Mouse (Mus musculus) layer of hippocampus, adult 11-12 months (tissue): ENCODE measurements around the gene Slc2a9.

Source experiments
- DNase-seq: peaks from one replicate; pipeline ENCODE4 v3.0.0; 2022; ENCODE audit warnings: low spot score

Gene Slc2a9

DNA sequence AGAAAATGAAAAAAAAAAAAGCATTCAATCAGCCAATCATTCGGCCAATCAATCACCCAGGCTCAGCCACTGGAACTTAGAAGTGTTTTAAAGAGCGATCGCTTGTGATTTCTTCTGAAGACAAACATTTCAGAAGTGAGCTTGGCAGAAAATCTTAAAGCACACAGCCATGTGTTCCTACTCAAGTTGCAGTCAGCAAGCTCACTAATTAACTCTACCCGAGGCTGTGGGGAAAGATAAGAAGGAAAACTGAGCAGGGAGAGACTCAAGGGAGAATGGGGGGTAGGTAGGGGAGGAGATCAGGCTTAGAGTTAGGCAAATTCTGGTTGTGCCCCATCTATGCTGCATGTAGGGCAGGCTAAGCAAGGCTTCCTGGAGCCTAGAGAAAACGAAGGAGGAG, 130.6 kb downstream of the Slc2a9 start:
- DNase-seq, result no peak

DNA sequence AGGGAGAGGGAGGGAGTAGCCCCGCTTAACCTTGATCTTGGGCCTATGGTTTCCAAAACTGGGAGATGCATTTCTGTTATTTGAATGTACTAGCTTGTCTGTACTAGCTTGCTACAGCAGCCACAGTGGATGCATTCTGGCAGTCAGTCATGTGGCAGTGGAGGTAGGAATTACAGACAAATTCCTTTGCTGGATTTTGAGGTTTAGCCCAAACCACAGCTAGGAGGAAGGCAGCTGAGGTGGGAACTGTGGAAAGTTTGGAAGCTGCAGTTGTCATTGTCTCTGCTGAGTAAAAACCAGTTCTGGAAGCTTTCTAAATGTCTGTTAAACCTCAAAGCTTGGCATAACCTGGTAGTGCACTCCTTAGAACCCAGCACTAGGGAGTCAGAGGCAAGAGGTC, 131.6 kb downstream of the Slc2a9 start:
- no peak for DNase-seq

DNA sequence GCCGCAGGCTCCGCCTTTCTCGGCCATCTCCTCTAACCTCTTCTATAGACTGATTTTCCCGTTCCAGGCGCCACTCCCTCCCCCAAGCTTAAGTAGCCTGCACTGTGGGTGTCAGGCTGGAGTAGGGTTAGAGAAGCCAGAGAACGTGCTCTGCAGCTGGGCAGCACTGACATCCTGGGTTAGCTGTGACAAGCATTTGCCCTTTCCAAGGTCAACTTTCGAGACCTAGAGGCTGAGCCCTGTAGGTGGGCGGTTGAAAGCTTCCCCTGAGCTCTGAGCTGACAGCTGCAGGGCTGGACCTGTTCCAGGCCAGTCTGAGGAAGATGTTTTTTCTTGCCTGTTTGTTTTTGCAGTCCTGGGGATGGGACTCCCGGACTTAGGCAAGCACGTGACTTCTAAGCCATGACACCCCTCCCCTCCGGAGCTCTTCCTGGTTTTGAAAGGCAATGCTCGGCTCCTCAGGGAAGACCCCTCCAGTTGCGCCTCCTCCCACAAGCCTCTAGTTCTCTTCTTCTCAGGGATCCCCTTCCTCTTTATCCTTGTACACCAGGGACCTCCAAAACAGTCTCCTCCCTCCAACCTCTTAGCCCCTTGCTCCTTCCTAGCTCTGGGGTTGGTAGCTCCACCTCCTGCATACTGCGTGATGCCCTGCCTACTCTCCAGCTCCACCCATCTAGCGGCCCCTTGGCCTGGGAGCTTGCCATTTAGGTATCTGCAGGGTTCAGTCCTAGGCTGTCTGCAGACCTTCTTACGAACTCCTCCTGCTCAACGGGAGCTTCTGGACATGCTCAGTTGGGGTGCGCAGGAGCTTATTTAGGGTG, 136.1 kb downstream of the Slc2a9 start:
- no peak for DNase-seq

DNA sequence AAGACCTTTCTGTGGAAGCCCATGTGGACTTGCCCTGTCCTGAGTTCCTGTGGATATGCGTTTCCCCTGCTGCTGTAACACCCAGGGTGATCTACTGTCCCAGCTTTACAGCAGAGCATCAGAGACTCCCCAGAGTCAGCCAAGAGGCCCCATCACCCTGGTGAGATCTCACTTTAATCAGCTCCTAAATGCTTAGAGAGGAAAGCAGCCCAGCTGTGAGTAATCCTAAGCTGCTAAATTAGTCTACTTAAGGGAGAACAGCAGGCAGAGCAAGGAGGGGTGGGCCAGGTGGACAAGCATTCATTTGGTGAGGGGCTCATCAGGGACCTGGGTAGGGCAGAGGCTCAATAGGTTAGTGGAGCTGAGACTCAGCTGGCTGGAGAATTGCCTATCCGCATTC, 137.4 kb downstream of the Slc2a9 start:
- no peak for DNase-seq

DNA sequence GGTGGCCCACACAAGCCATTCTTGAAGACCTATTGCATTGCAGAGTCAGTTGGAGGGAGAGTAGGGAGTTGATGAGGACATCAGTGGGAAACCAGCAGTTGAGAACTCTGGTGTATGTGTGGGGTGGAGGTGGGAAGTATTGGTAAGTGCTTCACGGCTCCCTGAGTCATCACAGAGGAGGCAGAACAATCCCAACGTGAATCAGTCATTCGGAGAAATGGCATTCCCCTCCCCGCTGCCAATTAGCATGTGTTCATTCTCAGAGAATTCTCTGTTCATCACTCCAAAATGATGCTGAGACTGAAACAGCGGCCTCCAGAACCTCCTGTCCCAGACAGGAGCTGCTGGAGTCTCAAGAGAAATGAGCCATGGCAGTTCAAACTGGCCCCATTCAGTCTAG, 138.5 kb downstream of the Slc2a9 start:
- DNase-seq, result peak; percentile 53

DNA sequence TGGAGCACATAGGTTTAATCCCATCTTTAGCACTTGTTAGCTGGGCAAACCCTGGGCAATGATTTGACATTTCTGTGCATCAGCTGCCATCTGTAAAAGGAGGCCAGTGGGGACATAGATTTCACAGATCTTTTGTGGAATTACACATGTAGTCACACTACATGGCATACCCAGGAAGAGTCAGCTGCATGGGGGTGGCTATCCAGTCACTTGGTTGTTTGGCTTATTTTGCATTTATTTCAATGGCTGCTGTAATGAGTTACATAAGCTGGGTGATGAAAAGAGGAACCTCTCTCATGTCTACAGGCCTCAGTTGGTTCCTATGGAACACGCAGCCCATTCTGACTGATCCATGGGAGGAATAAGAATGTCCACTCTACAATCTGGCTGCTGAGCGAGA, 143.2 kb downstream of the Slc2a9 start:
- no peak for DNase-seq

DNA sequence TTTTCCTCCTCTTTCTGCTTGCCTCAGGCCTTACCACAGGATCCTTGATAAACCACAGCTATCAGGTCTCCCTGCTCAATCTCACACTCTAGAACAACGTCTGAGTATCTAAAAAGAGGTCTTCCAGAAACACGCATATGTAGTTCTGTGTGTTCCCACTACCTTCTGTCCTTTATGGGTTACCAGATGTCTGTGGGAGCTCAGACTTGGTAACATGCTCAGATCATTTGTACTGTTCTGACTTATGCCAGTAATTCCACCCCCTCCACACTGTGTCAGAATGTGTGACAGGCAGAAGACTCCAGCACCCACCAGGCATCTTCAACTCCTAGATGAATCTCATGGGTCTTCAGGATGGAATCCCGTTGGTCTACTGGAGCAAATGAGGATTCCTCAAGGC, 146.0 kb downstream of the Slc2a9 start:
- DNase-seq, result peak; percentile 65

DNA sequence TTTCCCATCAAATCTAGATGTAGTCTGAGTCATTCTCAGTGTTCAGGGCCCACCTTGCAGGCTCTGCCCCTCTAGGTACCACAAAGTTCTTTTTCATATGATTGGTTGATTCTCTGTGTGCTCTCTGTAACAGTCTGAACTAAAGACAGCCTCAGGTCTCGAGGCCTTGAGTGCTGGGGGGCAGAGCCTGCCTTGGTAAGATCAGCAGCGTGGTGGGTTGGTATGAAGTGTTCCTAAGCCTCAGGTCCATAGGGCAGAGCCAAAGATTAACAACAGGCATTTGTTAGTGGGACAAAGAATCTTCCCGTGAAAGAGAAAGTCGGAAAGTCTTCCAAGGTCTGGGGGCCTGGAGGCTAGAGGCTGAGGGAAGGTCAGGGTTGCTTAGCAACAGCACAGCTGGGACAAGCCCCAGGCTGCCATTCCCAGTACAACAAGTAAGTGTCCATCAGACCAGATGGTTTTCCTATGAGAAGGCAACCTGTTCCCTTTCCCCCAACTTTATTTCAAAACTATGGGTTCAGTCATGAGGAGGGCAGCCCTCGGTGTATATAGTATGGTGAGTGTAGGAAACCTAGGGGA, 152.5 kb downstream of the Slc2a9 start:
- no peak for DNase-seq

DNA sequence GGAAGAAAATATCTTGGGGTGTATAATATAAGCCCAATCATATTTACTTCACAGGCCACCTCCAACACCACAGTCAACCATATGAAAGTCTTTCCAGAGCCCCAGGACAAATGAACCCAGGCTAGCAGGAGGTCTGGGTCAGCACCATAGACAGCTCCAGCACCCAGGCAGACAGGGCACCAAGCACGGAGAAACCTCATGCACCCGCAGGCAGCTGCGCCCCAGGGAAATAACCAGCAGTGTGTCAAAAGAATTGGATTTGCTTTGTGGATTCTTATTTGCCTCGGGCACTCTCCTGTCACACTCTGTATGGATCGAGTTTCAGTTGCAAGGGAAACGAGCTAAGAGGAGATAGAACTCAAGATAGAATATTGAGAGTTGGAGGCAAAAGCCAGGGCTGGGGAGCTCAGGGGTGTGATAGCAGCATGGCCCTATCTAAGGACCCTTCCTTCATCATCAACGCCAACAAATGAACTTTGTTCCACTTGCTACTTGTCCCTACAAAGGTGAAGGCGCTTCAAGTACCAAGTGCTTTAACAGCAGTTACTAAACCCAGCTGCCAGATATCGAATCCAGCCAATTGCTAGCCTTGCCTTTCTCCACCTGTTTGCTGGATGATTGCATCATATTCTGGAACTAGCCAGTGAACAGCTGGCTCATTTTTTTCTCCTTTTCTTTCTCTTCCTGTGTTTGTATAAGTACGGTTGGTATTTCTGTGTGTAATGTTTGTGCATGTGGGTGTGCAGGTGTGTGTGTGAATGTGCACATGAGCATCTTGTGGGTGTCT, 156.1 kb downstream of the Slc2a9 start:
- DNase-seq, result no peak

DNA sequence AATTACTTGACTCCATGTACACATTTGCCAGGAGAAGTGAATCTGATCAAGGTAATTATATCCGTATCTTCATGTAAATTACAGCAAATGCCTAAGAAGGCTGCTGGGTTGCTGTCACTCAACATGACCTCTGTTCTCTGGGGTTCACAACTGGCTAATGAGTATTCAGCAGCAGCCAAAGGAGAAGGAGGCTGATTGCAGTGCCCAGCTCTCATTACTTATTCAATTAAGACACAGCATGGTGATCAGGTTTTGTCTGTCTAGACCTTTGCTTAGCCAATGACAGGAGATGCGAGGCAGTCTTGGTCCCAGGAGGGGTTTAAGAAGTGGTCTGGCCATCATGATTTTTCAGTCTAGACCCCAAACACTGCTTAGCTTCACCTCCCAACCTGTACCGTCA, 159.8 kb downstream of the Slc2a9 start:
- no peak for DNase-seq

DNA sequence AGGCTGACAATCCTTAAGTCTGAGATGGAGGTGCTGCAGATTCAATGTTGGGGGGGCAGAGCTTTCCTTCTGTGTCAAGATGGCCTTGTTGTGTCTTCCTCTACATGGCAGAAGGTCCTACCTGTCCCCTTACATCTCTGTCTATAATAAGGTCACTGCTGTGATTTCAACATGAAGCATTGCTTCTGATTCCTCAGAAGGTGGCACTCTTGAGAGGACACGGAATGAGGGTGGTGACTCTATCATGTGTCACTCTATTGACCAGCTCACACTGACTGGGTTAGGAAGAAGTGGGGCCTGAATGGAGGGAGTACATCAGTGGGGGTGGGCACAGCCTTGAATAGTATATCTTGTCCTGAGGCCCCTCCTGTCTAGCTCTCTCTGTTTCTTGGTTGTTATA, 168.4 kb downstream of the Slc2a9 start:
- no peak for DNase-seq

DNA sequence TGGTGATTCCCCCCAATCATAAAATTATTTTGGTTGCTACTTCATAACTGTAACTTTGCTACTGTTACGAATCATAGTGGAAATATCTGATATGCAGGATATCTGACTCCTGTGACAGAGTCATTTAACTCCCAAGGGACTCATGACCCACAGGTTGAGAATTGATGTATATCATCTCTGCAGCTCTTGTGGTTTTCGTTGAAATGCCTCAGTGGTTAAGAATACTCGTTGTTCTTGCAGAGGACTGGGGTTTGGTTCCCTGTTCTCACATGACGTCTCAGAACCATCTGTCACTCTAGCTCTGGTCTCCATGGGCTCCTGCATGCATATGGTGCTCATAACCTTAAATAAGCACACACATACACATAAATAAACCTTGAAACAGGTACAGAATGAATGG, 169.6 kb downstream of the Slc2a9 start:
- DNase-seq, result no peak

DNA sequence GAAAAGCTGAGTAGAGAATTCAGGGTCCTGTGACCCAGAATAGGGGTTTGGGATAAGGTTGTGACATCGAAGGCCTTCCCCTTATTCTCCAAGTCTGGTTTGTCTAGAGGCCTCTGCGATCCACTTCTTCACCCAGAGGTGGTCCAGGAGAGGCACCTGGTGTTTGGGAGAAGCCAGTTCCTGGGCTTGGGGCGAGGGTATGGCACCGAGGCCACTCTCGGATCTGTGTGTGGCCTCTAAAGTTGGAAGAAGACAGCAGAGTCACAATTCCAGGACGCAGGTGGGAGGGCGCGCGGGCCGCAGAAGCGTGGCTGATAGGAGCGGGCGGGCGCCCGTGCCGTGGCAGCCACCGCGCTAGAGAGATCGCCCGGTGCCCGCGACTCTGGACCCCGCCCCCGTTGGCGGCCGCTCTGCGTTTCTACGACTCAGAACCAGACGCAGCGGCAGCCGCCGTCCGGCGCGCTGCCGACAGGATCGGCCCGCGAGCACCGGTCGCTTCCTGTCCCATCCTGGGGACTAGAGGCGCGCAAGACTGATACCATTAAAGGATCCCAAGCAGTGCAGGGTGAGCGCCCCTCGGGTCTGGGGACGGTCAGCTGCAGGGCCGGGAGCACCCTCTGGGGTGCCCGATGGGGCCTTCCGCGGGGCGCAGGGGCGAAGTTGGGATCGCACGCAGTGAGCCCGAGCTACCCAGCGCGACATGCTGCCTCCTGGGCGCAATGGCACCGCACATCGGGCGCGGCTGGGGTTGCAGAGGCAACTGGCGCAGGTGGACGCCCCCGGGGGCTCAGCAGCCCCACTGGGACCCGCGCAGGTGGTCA, 183.8 kb downstream of the Slc2a9 start, which contains the start of gene Drd5:
Gene Drd5, plus strand, starts transcription at position 402 of the 821 bp plus-strand sequence.
- DNase-seq, result no peak

DNA sequence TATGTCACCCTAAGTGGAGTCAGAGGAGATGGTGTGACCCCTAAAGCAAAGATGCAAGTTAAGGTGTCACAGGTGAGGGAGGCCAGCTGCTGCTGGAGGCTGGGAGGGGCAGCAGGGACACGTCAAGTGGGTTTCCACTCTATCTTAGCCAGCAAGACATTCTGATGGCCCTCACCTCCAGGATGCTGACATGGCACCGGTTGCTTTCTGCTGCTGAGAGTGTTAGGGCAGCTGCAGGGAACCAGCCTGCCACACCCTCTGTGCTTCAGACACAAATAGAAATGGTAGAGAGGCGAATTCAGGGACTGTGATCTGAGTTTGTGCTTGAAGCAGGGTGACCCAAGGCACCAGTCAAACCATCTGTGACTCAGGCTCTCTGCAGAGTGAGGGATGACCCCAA, 193.1 kb downstream of the Slc2a9 start:
- no peak for DNase-seq

DNA sequence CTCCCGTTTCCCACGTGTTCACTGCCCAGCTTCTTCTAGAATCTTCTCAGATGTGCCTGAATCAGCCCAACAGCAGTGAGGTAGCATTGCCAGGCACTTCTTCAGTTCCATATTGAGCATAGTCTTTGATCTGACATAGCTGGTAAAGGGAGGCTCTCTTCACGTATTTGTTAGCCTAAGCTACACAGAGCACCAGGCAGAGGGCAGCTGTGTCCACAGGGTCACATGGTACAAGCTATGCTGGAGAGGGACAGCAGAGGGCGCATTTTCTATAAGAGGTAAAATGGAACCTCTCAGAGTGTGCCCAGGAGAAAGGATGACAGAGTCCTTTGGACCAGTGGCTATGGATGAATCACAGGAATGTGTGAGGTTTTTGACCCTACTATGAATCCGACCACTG, 194.1 kb downstream of the Slc2a9 start:
- DNase-seq, result peak; percentile 73

DNA sequence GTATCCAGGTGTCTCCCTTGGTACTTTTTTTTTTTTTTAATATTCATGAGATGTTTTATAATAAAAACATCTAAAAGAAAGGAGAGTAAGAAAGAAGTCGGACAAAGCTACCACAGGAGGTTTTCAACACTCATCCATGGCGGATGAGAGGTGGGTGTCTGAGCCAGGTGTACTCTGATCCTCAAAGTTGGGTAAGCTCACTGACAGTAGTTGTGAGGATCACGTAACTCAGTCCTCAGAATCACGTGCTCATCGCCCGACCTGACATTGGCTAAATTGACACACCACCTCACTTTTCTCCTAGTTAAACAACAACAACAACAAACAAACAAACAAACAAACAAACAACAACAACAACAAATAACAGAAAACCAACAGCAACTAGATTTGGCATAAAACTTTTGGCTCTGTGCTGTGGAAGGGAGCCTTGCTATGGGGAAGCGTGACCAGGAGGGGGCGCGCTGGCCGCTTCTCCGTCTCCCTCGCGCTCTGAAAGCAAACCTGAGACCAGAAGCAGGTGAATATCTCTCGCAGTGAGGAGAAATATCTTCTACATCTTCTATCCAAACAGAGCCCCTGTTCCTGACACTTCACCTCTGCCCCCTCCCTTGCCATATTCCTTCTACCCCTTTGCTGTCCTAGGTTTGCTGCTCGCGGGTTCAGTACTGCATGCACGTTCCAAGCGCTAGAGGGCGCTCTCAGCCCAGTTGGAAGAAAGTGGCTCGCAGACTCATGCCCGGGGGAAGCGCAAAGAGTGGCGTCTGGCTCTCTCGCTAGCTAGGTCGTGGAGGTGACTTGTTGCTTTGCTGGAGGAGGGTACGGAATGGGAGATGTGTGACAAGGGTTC, 195.5 kb downstream of the Slc2a9 start:
- DNase-seq, result peak; percentile 92

DNA sequence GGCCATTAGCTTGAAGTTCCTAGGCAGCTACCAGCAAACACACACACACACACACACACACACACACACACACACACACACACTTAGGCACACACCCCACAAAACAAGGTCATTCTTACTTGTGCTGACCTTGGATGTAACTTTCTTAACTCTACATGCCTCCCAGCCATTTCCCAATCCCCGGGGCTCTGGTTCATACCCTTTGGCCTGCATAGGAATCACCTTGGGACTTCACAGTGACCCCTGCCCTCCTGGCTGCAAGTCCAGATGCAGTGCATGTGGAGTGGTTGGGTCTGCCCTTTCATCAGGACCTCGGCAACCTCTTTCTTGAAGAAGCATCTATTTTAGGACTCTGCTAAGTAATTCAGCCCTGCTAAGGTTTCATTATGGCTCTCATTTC, 197.7 kb downstream of the Slc2a9 start:
- DNase-seq, result no peak

DNA sequence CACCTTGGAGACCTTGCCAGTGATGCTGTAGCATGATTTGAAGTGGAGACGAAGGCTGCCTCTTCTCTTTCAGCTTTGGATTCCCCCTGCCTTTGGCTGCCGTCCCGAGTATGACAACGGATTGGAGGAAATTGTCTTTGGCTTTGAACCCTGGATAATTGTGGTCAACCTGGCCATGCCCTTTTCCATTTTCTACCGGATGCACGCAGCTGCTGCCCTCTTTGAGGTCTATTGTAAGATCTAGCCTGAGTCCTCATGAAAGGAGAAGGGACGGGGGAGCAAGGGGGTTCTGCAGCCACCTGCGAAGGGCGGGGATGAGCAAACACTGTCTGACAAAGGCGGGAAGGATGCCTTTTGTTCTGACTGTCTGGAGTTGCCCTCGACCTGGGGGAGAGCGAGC, 200.3 kb downstream of the Slc2a9 start:
- no peak for DNase-seq

DNA sequence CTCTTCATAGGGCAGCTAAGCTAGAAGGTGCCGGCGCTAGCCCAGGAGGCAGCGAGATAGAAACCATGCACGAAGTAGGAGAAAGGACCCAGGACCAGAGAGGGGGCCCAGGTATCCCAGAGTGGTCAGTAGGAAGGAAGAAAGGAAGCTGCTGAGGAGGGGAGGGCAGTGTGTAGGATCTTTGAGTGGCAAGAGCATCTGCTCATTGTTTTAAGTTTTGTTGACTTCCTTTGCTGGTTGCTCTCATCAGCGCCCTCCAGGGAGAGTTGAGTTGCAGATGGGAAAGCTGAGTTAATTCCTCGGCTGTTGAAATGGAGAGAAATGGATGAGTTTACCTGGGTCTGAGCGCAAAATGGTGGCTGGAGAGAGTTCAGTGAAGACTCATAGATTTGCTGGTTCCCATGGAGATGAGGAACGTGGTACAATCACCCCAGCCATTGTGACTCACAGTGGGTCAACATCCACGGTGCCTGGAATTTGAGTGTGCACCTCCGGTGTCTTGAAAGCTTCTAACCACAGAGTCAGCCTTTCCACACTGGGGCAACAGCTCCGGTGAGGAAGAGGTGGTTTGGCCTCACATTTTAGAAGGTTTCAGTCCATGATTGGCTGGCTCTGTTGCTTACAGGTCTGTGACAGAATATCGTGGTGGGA, 201.1 kb downstream of the Slc2a9 start:
- no peak for DNase-seq
